Mouse (Mus musculus): ENCODE measurements around the gene Zfp358. TPM values are rescaled to one million over a fixed set of nuclear protein-coding genes. Genes with fewer than 3 reads are reported as not detected.

Gene Zfp358
- polyA plus RNA-seq, 1 experiment from 2014 or later = 8.9 TPM

DNA sequence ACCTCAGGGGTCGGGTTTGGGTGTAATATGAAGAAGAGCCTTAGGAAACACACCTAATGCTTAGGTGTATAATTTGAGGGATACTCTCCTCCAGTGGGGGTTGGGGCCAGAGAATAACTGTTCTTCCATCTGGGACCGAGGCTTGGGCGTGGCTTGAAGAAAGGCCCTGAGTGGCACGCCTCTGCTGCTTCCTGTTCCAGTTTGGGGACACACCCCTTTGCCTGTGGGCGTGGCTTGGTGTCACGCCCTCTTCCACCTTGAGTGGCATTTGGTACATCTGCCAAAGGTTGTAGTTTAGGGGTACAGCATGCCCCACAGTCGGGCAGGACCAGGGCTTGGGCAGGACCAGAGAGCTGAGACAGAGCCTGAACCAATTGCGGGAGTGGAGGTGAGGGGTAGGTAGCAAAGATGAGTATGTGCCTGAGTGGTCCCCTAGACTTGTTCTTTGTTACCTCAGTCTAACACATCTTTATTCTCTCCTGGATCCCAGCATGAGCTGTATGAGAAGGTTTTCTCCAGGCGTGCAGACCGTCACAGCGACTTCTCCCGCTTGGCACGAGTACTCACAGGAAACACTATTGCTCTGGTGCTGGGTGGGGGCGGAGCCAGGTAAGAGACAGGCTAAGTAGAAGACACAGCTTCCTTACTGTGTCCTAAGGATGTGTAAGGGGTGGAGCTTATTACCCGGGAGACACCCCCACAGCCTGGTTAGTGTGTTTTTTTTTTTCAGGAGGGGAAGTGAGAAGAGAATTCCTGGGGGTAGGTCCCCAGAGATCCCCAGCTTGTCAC, 43.3 kb downstream of the Zfp358 start:
- ATAC-seq (replicated peaks; ENCODE audit: low FRiP score) (peak; percentile 84), DNase-seq (ENCODE audit: low spot score) (no peak)
- Histone ChIP-seq H3K4me2 (peak overlapping the region; percentile 39), H3K4me1 (replicated peaks; ENCODE audit: control insufficient read depth, insufficient read depth, low read length) (peaks cover 4% of the 10 kb centered on the region; the same call in 1 of the 2 replicates), H3K4me3 (ENCODE audit: low read depth, low read length) (no peak overlapping the region), H3K27ac (ENCODE audit: low read depth, low read length) (no peak overlapping the region), H3K9ac (ENCODE audit: low read depth, low read length) (no peak overlapping the region), H3K9me3 (ENCODE audit: control insufficient read depth, low read length) (no peaks in the 10 kb centered on the region), H3K27me3 (replicated peaks; ENCODE audit: control insufficient read depth, insufficient read depth, low read length) (no peaks in the 10 kb centered on the region), H3K36me3 (ENCODE audit: control insufficient read depth, insufficient read depth, low read length) (peaks cover 19% of the 10 kb centered on the region; the same call in 1 of the 2 replicates)
- 54% methylated on average over 15 of the region's 15 CpGs for whole genome bisulfite sequencing

DNA sequence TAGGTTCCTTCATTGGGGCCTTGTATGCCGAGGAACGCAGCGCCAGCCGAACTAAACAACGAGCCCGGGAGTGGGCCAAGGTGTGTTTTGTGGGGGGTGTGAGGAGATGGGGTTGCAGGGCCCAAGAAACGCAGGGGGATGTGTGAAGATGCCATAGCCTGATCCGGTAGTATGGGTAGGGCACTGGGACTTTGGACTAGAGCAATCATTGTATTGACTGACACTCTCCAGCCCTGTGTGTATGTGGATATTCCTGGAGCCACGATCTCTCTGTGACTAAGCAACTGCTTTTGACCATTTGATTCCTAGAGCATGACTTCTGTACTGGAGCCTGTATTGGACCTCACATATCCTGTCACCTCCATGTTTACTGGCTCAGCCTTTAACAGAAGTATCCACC, 44.0 kb downstream of the Zfp358 start:
- DNase-seq (ENCODE audit: low spot score) (no peak), ATAC-seq (replicated peaks; ENCODE audit: low FRiP score) (no peak)
- no peaks in the 10 kb centered on the region for H3K9me3 ChIP-seq (ENCODE audit: control insufficient read depth, low read length)
- H3K27ac ChIP-seq (ENCODE audit: low read depth, low read length) = no peak overlapping the region
- H3K36me3 ChIP-seq (ENCODE audit: control insufficient read depth, insufficient read depth, low read length) = peaks cover 15% of the 10 kb centered on the region; the same call in 1 of the 2 replicates
- H3K27me3 ChIP-seq (replicated peaks; ENCODE audit: control insufficient read depth, insufficient read depth, low read length) = no peaks in the 10 kb centered on the region
- 93% methylated on average over 9 of the region's 9 CpGs for WGBS
- peaks cover 4% of the 10 kb centered on the region; the same call in 1 of the 2 replicates for H3K4me1 ChIP-seq (replicated peaks; ENCODE audit: control insufficient read depth, insufficient read depth, low read length)
- H3K9ac ChIP-seq (ENCODE audit: low read depth, low read length) = no peak overlapping the region
- no peak overlapping the region for H3K4me2 ChIP-seq
- no peak overlapping the region for H3K4me3 ChIP-seq (ENCODE audit: low read depth, low read length)

- no peak for DNase-seq (ENCODE audit: low spot score)
- peaks cover 15% of the 10 kb centered on the region; the same call in 1 of the 2 replicates for H3K36me3 ChIP-seq (ENCODE audit: control insufficient read depth, insufficient read depth, low read length)
- H3K27ac ChIP-seq (ENCODE audit: low read depth, low read length) = no peak overlapping the region
- H3K4me2 ChIP-seq = no peak overlapping the region
- no peaks in the 10 kb centered on the region for H3K9me3 ChIP-seq (ENCODE audit: control insufficient read depth, low read length)
- WGBS = 94% methylated on average over 26 of the region's 26 CpGs
- H3K9ac ChIP-seq (ENCODE audit: low read depth, low read length) = no peak overlapping the region
- ATAC-seq (replicated peaks; ENCODE audit: low FRiP score) = no peak
- peaks cover 4% of the 10 kb centered on the region; the same call in 1 of the 2 replicates for H3K4me1 ChIP-seq (replicated peaks; ENCODE audit: control insufficient read depth, insufficient read depth, low read length)
- H3K4me3 ChIP-seq (ENCODE audit: low read depth, low read length) = no peak overlapping the region
- H3K27me3 ChIP-seq (replicated peaks; ENCODE audit: control insufficient read depth, insufficient read depth, low read length) = no peaks in the 10 kb centered on the region
These were observed 44.7 kb downstream of the Zfp358 start for GRCm38 (mm10) chr8:3537666-3538065.

GRCm38 (mm10) chr8:3539146-3539545, 46.2 kb downstream of the Zfp358 start:
- 81% methylated on average over 7 of the region's 7 CpGs for WGBS
- Histone ChIP-seq H3K36me3 (ENCODE audit: control insufficient read depth, insufficient read depth, low read length) (peaks cover 24% of the 10 kb centered on the region), H3K27ac (ENCODE audit: low read depth, low read length) (no peak overlapping the region)

DNA sequence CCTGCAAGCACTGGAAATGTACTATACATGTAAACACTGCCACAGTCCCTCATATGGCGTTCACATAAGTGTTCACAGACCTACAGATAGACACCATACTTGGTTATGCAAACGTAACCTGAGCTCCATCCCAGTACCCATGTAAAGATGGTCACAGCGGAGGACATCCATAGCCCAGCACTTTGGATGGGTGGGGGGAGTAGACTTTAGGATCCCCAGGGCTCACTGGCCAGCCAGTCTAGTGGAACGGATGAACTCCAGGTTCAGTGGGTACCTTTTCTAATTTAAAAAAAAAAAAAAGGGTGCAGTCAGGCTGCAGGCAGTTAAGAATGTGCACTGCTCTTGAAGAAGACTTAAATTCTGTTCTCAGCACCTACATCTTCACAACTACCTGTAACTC, 47.1 kb downstream of the Zfp358 start:
- ATAC-seq (replicated peaks; ENCODE audit: low FRiP score) (no peak), DNase-seq (ENCODE audit: low spot score) (no peak)
- 84% methylated on average over 4 of the region's 4 CpGs for WGBS
- Histone ChIP-seq H3K9me3 (ENCODE audit: control insufficient read depth, low read length) (no peaks in the 10 kb centered on the region), H3K4me1 (replicated peaks; ENCODE audit: control insufficient read depth, insufficient read depth, low read length) (peaks cover 4% of the 10 kb centered on the region; the same call in 1 of the 2 replicates), H3K9ac (ENCODE audit: low read depth, low read length) (no peak overlapping the region), H3K27ac (ENCODE audit: low read depth, low read length) (no peak overlapping the region), H3K4me2 (no peak overlapping the region), H3K4me3 (ENCODE audit: low read depth, low read length) (no peak overlapping the region), H3K36me3 (ENCODE audit: control insufficient read depth, insufficient read depth, low read length) (peaks cover 24% of the 10 kb centered on the region), H3K27me3 (replicated peaks; ENCODE audit: control insufficient read depth, insufficient read depth, low read length) (no peaks in the 10 kb centered on the region)

More at GRCm38 (mm10) chr8:3539146-3539545, 46.2 kb downstream of the Zfp358 start:
- no peak for DNase-seq (ENCODE audit: low spot score)
- Histone ChIP-seq H3K4me2 (no peak overlapping the region), H3K4me3 (ENCODE audit: low read depth, low read length) (no peak overlapping the region), H3K9me3 (ENCODE audit: control insufficient read depth, low read length) (no peaks in the 10 kb centered on the region), H3K4me1 (replicated peaks; ENCODE audit: control insufficient read depth, insufficient read depth, low read length) (peaks cover 4% of the 10 kb centered on the region; the same call in 1 of the 2 replicates), H3K9ac (ENCODE audit: low read depth, low read length) (no peak overlapping the region), H3K27me3 (replicated peaks; ENCODE audit: control insufficient read depth, insufficient read depth, low read length) (no peaks in the 10 kb centered on the region)
- no peak for ATAC-seq (replicated peaks; ENCODE audit: low FRiP score)

DNA sequence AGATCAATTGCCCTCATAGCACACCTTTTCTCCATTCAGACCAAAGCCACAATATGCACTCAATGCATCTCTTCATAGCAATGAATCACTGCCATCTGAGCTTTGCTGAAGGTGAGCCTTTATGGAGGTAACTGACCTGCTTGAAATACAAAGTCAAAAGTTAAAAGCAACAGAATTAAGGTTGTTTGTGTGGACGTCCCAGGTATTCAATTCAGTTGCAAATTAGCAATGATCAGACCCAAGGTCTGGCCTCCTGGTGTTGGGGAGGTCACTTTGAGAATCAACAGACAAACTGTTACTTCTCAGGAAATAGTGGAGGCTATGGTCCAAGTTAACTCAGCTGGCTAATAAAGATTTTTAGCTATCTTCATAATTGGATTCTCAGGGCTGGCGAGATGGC, 53.6 kb downstream of the Zfp358 start:
- no peaks in the 10 kb centered on the region for H3K27me3 ChIP-seq (replicated peaks; ENCODE audit: control insufficient read depth, insufficient read depth, low read length)
- DNase-seq (ENCODE audit: low spot score) (no peak), ATAC-seq (replicated peaks; ENCODE audit: low FRiP score) (no peak)
- no peak overlapping the region for H3K27ac ChIP-seq (ENCODE audit: low read depth, low read length)
- H3K9ac ChIP-seq (ENCODE audit: low read depth, low read length) = no peak overlapping the region
- H3K4me3 ChIP-seq (ENCODE audit: low read depth, low read length) = no peak overlapping the region
- H3K9me3 ChIP-seq (ENCODE audit: control insufficient read depth, low read length) = no peaks in the 10 kb centered on the region
- no peak overlapping the region for H3K4me2 ChIP-seq
- peaks cover 10% of the 10 kb centered on the region for H3K36me3 ChIP-seq (ENCODE audit: control insufficient read depth, insufficient read depth, low read length)
- H3K4me1 ChIP-seq (replicated peaks; ENCODE audit: control insufficient read depth, insufficient read depth, low read length) = no peaks in the 10 kb centered on the region
- 91% methylated on average over 2 of the region's 2 CpGs for WGBS

Other genes starting within 250 kb of the Zfp358 start
- 26.5 and 34.5 TPM in 2 replicates for gene Insr, start 213.5 kb upstream of the Zfp358 start, polyA plus RNA-seq (2014; fragmentation: Nextera tagmentation; extraction: Ambion mirVana)
- gene A430078G23Rik, start 139.7 kb upstream of the Zfp358 start, polyA plus RNA-seq (2014; fragmentation: Nextera tagmentation; extraction: Ambion mirVana) = 0.32 and 0.40 TPM in 2 replicates
- gene Arhgef18, start 100.1 kb upstream of the Zfp358 start, polyA plus RNA-seq (2014; fragmentation: Nextera tagmentation; extraction: Ambion mirVana) = 5.2 and 6.4 TPM in 2 replicates
- gene Pex11g, start 25.5 kb upstream of the Zfp358 start, polyA plus RNA-seq (2014; fragmentation: Nextera tagmentation; extraction: Ambion mirVana) = 3.4 and 4.3 TPM in 2 replicates
- gene Tex45, start 22.3 kb upstream of the Zfp358 start, polyA plus RNA-seq (2014; fragmentation: Nextera tagmentation; extraction: Ambion mirVana) = not detected in 2 replicates
- gene Mcoln1, start 7.3 kb downstream of the Zfp358 start, polyA plus RNA-seq (2014; fragmentation: Nextera tagmentation; extraction: Ambion mirVana) = 36.2 and 39.8 TPM in 2 replicates
- gene Pnpla6, start 22.2 kb downstream of the Zfp358 start, polyA plus RNA-seq (2014; fragmentation: Nextera tagmentation; extraction: Ambion mirVana) = 17.8 and 22.9 TPM in 2 replicates
- gene C330021F23Rik, start 74.9 kb downstream of the Zfp358 start, polyA plus RNA-seq (2014; fragmentation: Nextera tagmentation; extraction: Ambion mirVana) = 3.0 and 4.9 TPM in 2 replicates
- gene Camsap3, start 94.2 kb downstream of the Zfp358 start, polyA plus RNA-seq (2014; fragmentation: Nextera tagmentation; extraction: Ambion mirVana) = 3.5 and 3.9 TPM in 2 replicates
- gene Xab2, start 128.2 kb downstream of the Zfp358 start, polyA plus RNA-seq (2014; fragmentation: Nextera tagmentation; extraction: Ambion mirVana) = 60.5 and 66.8 TPM in 2 replicates
- gene Pet100, start 128.4 kb downstream of the Zfp358 start, polyA plus RNA-seq (2014; fragmentation: Nextera tagmentation; extraction: Ambion mirVana) = 102 and 111 TPM in 2 replicates
- 0.40 TPM in 1 of 2 replicates, not detected in the other for gene Pcp2, start 132.4 kb downstream of the Zfp358 start, polyA plus RNA-seq (2014; fragmentation: Nextera tagmentation; extraction: Ambion mirVana)
- 97.5 and 105 TPM in 2 replicates for gene Stxbp2, start 137.8 kb downstream of the Zfp358 start, polyA plus RNA-seq (2014; fragmentation: Nextera tagmentation; extraction: Ambion mirVana)
- 0.29 and 0.40 TPM in 2 replicates for gene Retn, start 162.6 kb downstream of the Zfp358 start, polyA plus RNA-seq (2014; fragmentation: Nextera tagmentation; extraction: Ambion mirVana)
- 0.52 and 1.0 TPM in 2 replicates for gene Mcemp1, start 172.6 kb downstream of the Zfp358 start, polyA plus RNA-seq (2014; fragmentation: Nextera tagmentation; extraction: Ambion mirVana)
- 7.3 and 11.4 TPM in 2 replicates for gene Fcor, start 179.2 kb downstream of the Zfp358 start, polyA plus RNA-seq (2014; fragmentation: Nextera tagmentation; extraction: Ambion mirVana)
- gene Trappc5, start 183.2 kb downstream of the Zfp358 start, polyA plus RNA-seq (2014; fragmentation: Nextera tagmentation; extraction: Ambion mirVana) = 29.5 and 31.6 TPM in 2 replicates
- 0.10 TPM in 1 of 2 replicates, not detected in the other for gene Fcer2a, start 201.0 kb downstream of the Zfp358 start, polyA plus RNA-seq (2014; fragmentation: Nextera tagmentation; extraction: Ambion mirVana)
- 0.92 and 1.8 TPM in 2 replicates for gene Clec4g, start 227.5 kb downstream of the Zfp358 start, polyA plus RNA-seq (2014; fragmentation: Nextera tagmentation; extraction: Ambion mirVana)

Data from liver, embryonic 11.5 days (tissue).